Mouse (Mus musculus): ENCODE data around the gene Tunar.
A peak's percentile ranks its signal among the peaks of the same experiment; 100 is the strongest.

The Tunar gene

GRCm38 (mm10) chr12:105403742-105404141 is 70.1 kb downstream of the Tunar start:
- no peak for DNase-seq

GRCm38 (mm10) chr12:105406008-105406407 is 72.3 kb downstream of the Tunar start:
- DNase-seq: no peak

- no peak for DNase-seq
Observed at GRCm38 (mm10) chr12:105413909-105414308, 80.2 kb downstream of the Tunar start.

- no peak for DNase-seq
Observed at GRCm38 (mm10) chr12:105420476-105420875, 86.8 kb downstream of the Tunar start.

GRCm38 (mm10) chr12:105426541-105426940 is 92.9 kb downstream of the Tunar start:
- peak; percentile 53 for DNase-seq

GRCm38 (mm10) chr12:105427039-105427757 is 93.5 kb downstream of the Tunar start:
- peak; percentile 76 for DNase-seq

- peak; percentile 18 for DNase-seq
Observed at GRCm38 (mm10) chr12:105431872-105432271, 98.2 kb downstream of the Tunar start.

- no peak for DNase-seq
Observed at GRCm38 (mm10) chr12:105432807-105433206, 99.1 kb downstream of the Tunar start.
